Mouse (Mus musculus) small intestine, adult 2 months (tissue): Measurements from ENCODE around the gene Ankrd2.

Experiments used
- CTCF ChIP-seq: fragments of 200-500 bp; IDR thresholded peaks from 2 replicates; pipeline ENCODE4 v1.5.1; 2012; ENCODE audit warnings: low read depth, mild to moderate bottlenecking, control low read depth, inconsistent platforms, low read length, moderate library complexity, mixed read lengths; ENCODE audit not compliant: insufficient replicate concordance, insufficient read length; ENCODE audit errors: extremely low read depth
- POLR2A ChIP-seq: fragments of 200-500 bp; IDR thresholded peaks from 2 replicates; pipeline ENCODE4 v1.6.1; 2012; ENCODE audit warnings: low read depth, mild to moderate bottlenecking, control low read depth, inconsistent platforms, low read length, moderate library complexity

DNA sequence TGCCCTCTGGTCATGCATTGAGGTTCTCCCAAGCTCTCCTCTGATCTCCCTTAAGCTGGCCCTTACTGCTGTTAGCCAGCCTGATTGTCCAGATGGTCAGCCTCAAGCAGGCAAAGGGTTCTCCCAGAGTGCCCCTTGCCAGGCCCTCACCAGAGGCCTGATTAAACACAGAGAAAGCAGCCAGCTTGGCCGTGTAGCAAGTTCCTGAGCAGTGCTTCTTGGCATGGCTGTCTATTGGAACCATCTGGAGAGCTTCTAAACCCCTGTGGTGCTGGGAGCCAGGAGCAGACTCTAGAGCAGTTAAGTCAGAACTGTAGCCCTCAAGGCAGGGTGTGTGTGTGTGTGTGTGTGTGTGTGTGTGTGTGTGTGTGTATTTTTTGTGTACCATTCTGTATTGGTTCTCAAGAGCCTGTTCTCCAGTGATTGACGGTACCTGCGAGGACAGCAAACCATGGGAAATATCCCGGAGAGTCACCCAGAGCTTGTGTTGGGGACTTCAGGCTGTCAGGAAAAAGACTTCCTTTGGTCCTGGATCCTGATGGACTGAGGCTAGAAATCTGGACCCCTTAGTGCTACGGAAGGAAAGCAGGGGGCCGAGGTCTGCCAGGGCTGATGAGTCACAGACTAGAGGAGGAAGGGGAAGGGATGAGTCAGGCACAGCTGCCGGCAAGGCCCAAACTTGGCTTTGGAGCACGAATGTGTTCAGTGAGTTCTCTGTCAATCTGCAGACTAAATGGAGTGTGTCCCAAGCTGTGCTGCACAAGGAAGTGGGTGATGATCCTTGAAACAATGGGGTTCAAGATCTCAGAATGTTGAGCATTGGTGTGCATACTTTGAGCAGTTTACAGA lies 18.2 kb upstream of the Ankrd2 start:
- no peak for TF ChIP-seq CTCF
- no peak for TF ChIP-seq POLR2A
